ENCODE assay signal across 14 mouse cellular contexts in the genomic region with DNA sequence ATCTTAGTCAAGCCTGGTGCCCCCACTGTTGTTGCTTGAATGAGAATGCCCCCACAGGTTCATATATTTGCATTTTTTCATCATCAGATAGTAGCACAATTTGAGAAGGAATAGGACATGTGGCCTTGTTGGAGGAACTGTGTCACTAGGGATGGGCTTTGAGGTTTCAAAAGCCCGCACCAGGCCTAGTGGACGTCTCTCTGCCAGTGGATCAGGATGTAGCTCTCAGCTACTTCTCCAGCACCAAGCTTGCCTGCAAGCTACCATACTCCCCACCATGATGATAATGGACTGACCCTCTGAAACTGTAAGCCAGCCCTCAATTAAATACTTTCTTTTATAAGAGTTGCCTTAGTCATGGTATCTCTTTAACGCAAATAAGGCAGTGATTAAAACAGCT. TPM values are rescaled to one million over a fixed set of nuclear protein-coding genes. Genes with fewer than 3 reads are reported as not detected.
DNase-seq lines count a peak whose midpoint lies in the region; ATAC-seq and TF ChIP-seq lines count a peak whose summit lies in the region.
"Had no signal": no experiment of that assay in that cellular context is flagged by ENCODE, and none has a peak within 500 bp of the region (broad histone marks: within the 10 kb centered on the region; RNA-seq: fewer than 3 reads in every experiment).

No protein-coding gene starts in this region.

- no peak for ATAC-seq in heart, postnatal 0 days (ENCODE audit: insufficient read depth, low read depth)
- no peak for ATAC-seq in liver, embryonic 11.5 days (replicated peaks; ENCODE audit: low FRiP score)
- no peak for ATAC-seq in liver, embryonic 12.5 days
- no peak for ATAC-seq in stomach, embryonic 16.5 days (ENCODE audit: insufficient read depth, low FRiP score)
- ATAC-seq: forebrain, embryonic 14.5 days had no signal

- no peaks in the 10 kb centered on the region for H3K36me3 ChIP-seq in heart, postnatal 0 days (replicated peaks; ENCODE audit: control insufficient read depth, insufficient read depth, low read length)
- H3K36me3 ChIP-seq in liver, embryonic 11.5 days (ENCODE audit: control insufficient read depth, insufficient read depth, low read length), result no peaks in the 10 kb centered on the region; the same call in 1 of the 2 replicates
- no peaks in the 10 kb centered on the region for H3K36me3 ChIP-seq in liver, embryonic 12.5 days
- no peaks in the 10 kb centered on the region for H3K36me3 ChIP-seq in stomach, embryonic 16.5 days (ENCODE audit: control insufficient read depth, insufficient read depth, low read length)
- H3K36me3 ChIP-seq: embryonic facial prominence, embryonic 12.5 days had no signal

- H3K9me3 ChIP-seq in heart, postnatal 0 days (replicated peaks; ENCODE audit: control insufficient read depth, low read length), result no peaks in the 10 kb centered on the region
- H3K9me3 ChIP-seq in liver, embryonic 11.5 days (ENCODE audit: control insufficient read depth, low read length), result no peaks in the 10 kb centered on the region
- no peaks in the 10 kb centered on the region for H3K9me3 ChIP-seq in liver, embryonic 12.5 days (replicated peaks)
- H3K9me3 ChIP-seq in stomach, embryonic 16.5 days (replicated peaks; ENCODE audit: control insufficient read depth, low read length), result no peaks in the 10 kb centered on the region
- H3K9me3 ChIP-seq: embryonic facial prominence, embryonic 12.5 days had no signal

- H3K9ac ChIP-seq in heart, postnatal 0 days (replicated peaks; ENCODE audit: low read depth, low read length), result no peak overlapping the region
- no peak overlapping the region for H3K9ac ChIP-seq in liver, embryonic 11.5 days (ENCODE audit: low read depth, low read length)
- no peak overlapping the region for H3K9ac ChIP-seq in liver, embryonic 12.5 days
- no peak overlapping the region for H3K9ac ChIP-seq in stomach, embryonic 16.5 days (ENCODE audit: low read length)
- H3K9ac ChIP-seq: embryonic facial prominence, embryonic 12.5 days had no signal

- peak overlapping the region; percentile 76; the same call in 1 of the 2 replicates for H3K4me2 ChIP-seq in heart, postnatal 0 days (ENCODE audit: low read depth, low read length)
- H3K4me2 ChIP-seq in liver, embryonic 11.5 days, result peak overlapping the region; percentile 98
- peak overlapping the region; percentile 99; the same call in 1 of the 2 replicates for H3K4me2 ChIP-seq in liver, embryonic 12.5 days
- H3K4me2 ChIP-seq in stomach, embryonic 16.5 days (ENCODE audit: low read depth, low read length), result peak overlapping the region; percentile 92

- TF ChIP-seq EP300 in heart, postnatal 0 days (IDR thresholded peaks at IDR 0.05; ENCODE audit: low read depth), result no peak

- TF ChIP-seq CTCF in heart, postnatal 0 days (IDR thresholded peaks at IDR 0.05; ENCODE audit: low read depth), result no peak

- H3K4me3 ChIP-seq in heart, postnatal 0 days (ENCODE audit: low read depth, low read length), result no peak overlapping the region
- no peak overlapping the region for H3K4me3 ChIP-seq in liver, embryonic 11.5 days (ENCODE audit: low read depth, low read length)
- no peak overlapping the region for H3K4me3 ChIP-seq in liver, embryonic 12.5 days
- H3K4me3 ChIP-seq in stomach, embryonic 16.5 days (replicated peaks; ENCODE audit: low read length), result peak overlapping the region; percentile 87; the same call in 1 of the 2 replicates

- H3K4me1 ChIP-seq in heart, postnatal 0 days (ENCODE audit: control insufficient read depth, insufficient read depth), result peaks cover 8% of the 10 kb centered on the region; the same call in 1 of the 2 replicates
- peaks cover 10% of the 10 kb centered on the region for H3K4me1 ChIP-seq in liver, embryonic 11.5 days (replicated peaks; ENCODE audit: control insufficient read depth, insufficient read depth, low read length)
- peaks cover 29% of the 10 kb centered on the region for H3K4me1 ChIP-seq in liver, embryonic 12.5 days
- peaks cover 7% of the 10 kb centered on the region for H3K4me1 ChIP-seq in stomach, embryonic 16.5 days (ENCODE audit: control insufficient read depth, insufficient read depth, low read length)

- no peaks in the 10 kb centered on the region for H3K27me3 ChIP-seq in heart, postnatal 0 days (ENCODE audit: control insufficient read depth, insufficient read depth, low read length)
- no peaks in the 10 kb centered on the region for H3K27me3 ChIP-seq in liver, embryonic 11.5 days (replicated peaks; ENCODE audit: control insufficient read depth, insufficient read depth, low read length)
- H3K27me3 ChIP-seq in liver, embryonic 12.5 days (replicated peaks), result no peaks in the 10 kb centered on the region
- H3K27me3 ChIP-seq in stomach, embryonic 16.5 days (ENCODE audit: control insufficient read depth, insufficient read depth, low read length), result no peaks in the 10 kb centered on the region

- no peak overlapping the region for H3K27ac ChIP-seq in heart, postnatal 0 days (ENCODE audit: low read depth)
- H3K27ac ChIP-seq in liver, embryonic 11.5 days (ENCODE audit: low read depth, low read length), result no peak overlapping the region
- H3K27ac ChIP-seq in liver, embryonic 12.5 days, result no peak overlapping the region
- H3K27ac ChIP-seq in stomach, embryonic 16.5 days (ENCODE audit: low read length), result no peak overlapping the region
- H3K27ac ChIP-seq: embryonic facial prominence, embryonic 12.5 days had no signal

- 88% methylated on average over 3 of the region's 3 CpGs for WGBS in heart, postnatal 0 days
- WGBS in liver, embryonic 11.5 days, result 80% methylated on average over 3 of the region's 3 CpGs
- 73% methylated on average over 3 of the region's 3 CpGs for WGBS in liver, embryonic 12.5 days (ENCODE audit: insufficient replicate concordance)
- WGBS in stomach, embryonic 16.5 days, result 87% methylated on average over 3 of the region's 3 CpGs

- DNase-seq in heart, postnatal 0 days (ENCODE audit: low spot score), result no peak
- no peak for DNase-seq in heart, postnatal 4 days
- DNase-seq in liver, embryonic 11.5 days (ENCODE audit: low spot score), result no peak
- DNase-seq in liver, result no peak
- no peak for DNase-seq in embryo, embryonic 10 days (ENCODE audit: low spot score)
- DNase-seq: adrenal gland, postnatal 25 days; cerebellum, postnatal 25 days; gastrocnemius, postnatal 10 days; heart, postnatal 14 days; kidney, adult 18-20 months had no signal

RNA-seq across cellular contexts. Expression of a gene that starts 1.3 kb away (rescaled TPM):
- total RNA-seq in heart, postnatal 0 days (2014; rRNA removed; ENCODE audit: low replicate concordance), result 11.9 and 15.3 TPM in 2 replicates
- polyA plus RNA-seq in heart, postnatal 0 days (2015; fragmentation: Nextera tagmentation; extraction: Ambion mirVana), result 9.1 and 11.9 TPM in 2 replicates
- total RNA-seq in heart, postnatal 4 days (2021), result 10 to 100 TPM in 1 of 2 experiments, 1 to 10 TPM in 1; 8.8 to 10.3 TPM
- polyA plus RNA-seq in liver, embryonic 11.5 days (2014; fragmentation: Nextera tagmentation; extraction: Ambion mirVana), result 12.3 and 12.8 TPM in 2 replicates
- polyA plus RNA-seq in liver, embryonic 12.5 days (2016; fragmentation: Nextera tagmentation; extraction: Ambion mirVana), result 7.4 and 10.9 TPM in 2 replicates
- polyA plus RNA-seq in stomach, embryonic 16.5 days (2015; fragmentation: Nextera tagmentation; extraction: Ambion mirVana), result 29.2 and 31.6 TPM in 2 replicates

RNA-seq across cellular contexts. Expression of a gene that starts 13.2 kb away (rescaled TPM):
- total RNA-seq in heart, postnatal 0 days (2014; rRNA removed; ENCODE audit: low replicate concordance), result 5.3 and 8.2 TPM in 2 replicates
- polyA plus RNA-seq in heart, postnatal 0 days (2015; fragmentation: Nextera tagmentation; extraction: Ambion mirVana), result 1.5 and 1.6 TPM in 2 replicates
- total RNA-seq in heart, postnatal 4 days (2021), result 1 to 10 TPM; 6.1 to 7.9 TPM
- 5.2 and 8.4 TPM in 2 replicates for polyA plus RNA-seq in liver, embryonic 11.5 days (2014; fragmentation: Nextera tagmentation; extraction: Ambion mirVana)
- polyA plus RNA-seq in liver, embryonic 12.5 days (2016; fragmentation: Nextera tagmentation; extraction: Ambion mirVana), result 4.0 and 5.0 TPM in 2 replicates
- polyA plus RNA-seq in stomach, embryonic 16.5 days (2015; fragmentation: Nextera tagmentation; extraction: Ambion mirVana), result 5.8 and 7.0 TPM in 2 replicates
